Mouse (Mus musculus) layer of hippocampus, adult 18-20 months (tissue): ENCODE data around the gene Cdkn2aip. TPM values are rescaled to one million over a fixed set of nuclear protein-coding genes. Genes with fewer than 3 reads are reported as not detected.

Experiments
- DNase-seq, 2 experiments: peaks; one replicate each; pipeline ENCODE4 v3.0.0; 2022; ENCODE audit warnings: low spot score in 2 of 2
- total RNA-seq, 2 experiments: library from RNA; stranded (reverse); gene quantifications; 2 replicates each; pipeline ENCODE4 v1.2.3; 2021

Cdkn2aip gene
- total RNA-seq, 2 experiments from 2014 or later = 18.1 to 18.2 TPM

- no peak for DNase-seq
These were observed 53.3 kb downstream of the Cdkn2aip start for GRCm38 (mm10) chr8:47660394-47660793.

GRCm38 (mm10) chr8:47659463-47659862 is 54.3 kb downstream of the Cdkn2aip start:
- DNase-seq = no peak

Other genes starting within 250 kb of the Cdkn2aip start
- gene Trappc11, start 180.5 kb downstream of the Cdkn2aip start, total RNA-seq = 10 to 100 TPM; 52.3 to 55.0 TPM
- 10 to 100 TPM; 34.4 to 36.1 TPM for gene Rwdd4a, start 180.3 kb downstream of the Cdkn2aip start, total RNA-seq
- gene Ing2, start 38.4 kb downstream of the Cdkn2aip start, total RNA-seq = 10 to 100 TPM; 35.0 to 40.0 TPM
- not detected for gene Cldn24, start 108.2 kb upstream of the Cdkn2aip start, total RNA-seq
- gene Cldn22, start 110.5 kb upstream of the Cdkn2aip start, total RNA-seq = 1 to 10 TPM; 3.6 to 4.1 TPM